Mouse (Mus musculus) lung, adult 2 months (tissue): Measurements from ENCODE around the gene Srf. TPM values are rescaled to one million over a fixed set of nuclear protein-coding genes. Genes with fewer than 3 reads are reported as not detected.

Experiments used
- DNase-seq: peaks from one replicate; pipeline ENCODE4 v3.0.0; 2022
- H3K4me1 ChIP-seq: fragments of 200-500 bp; 2 replicates; pipeline ENCODE4 v1.6.1; 2011; ENCODE audit warnings: low read length; ENCODE audit not compliant: control insufficient read depth, insufficient read depth
- H3K4me3 ChIP-seq: fragments of 200-500 bp; replicated peaks from 2 replicates; pipeline ENCODE3; 2011; ENCODE audit warnings: low read depth, mild to moderate bottlenecking, control low read depth, low read length; ENCODE audit errors: extremely low read depth
- CTCF ChIP-seq: fragments of 200-500 bp; IDR thresholded peaks from 2 replicates; pipeline ENCODE4 v1.5.1; 2011; ENCODE audit warnings: mild to moderate bottlenecking, low read length, control low read depth; ENCODE audit not compliant: insufficient read depth
- POLR2A ChIP-seq: fragments of 200-500 bp; IDR thresholded peaks from 2 replicates; pipeline ENCODE4 v1.6.1; 2011; ENCODE audit warnings: low read depth, mild to moderate bottlenecking, control low read depth, low read length, borderline replicate concordance; ENCODE audit errors: extremely low read depth
- WGBS: fragments of 180-500 bp; shearing (Covaris S2); methylation state at CpG from one replicate; pipeline ENCODE4 v1.1.7; 2018; 5-methylcytosine and 5-hydroxymethylcytosine counted together
- polyA plus RNA-seq: library from polyadenylated mRNA; depleted of rRNA; stranded (reverse); fragments of >200 nt; gene quantifications from 2 replicates; pipeline ENCODE4 v1.2.3, GENCODE M21; 2012

Gene Srf
- polyA plus RNA-seq, 1 experiment: 162 TPM

- H3K4me1 ChIP-seq: no peaks in the 10 kb centered on the region
- WGBS: 69% methylated on average over 10 of the region's 10 CpGs
- no peak for TF ChIP-seq CTCF
- no peak for TF ChIP-seq POLR2A
- DNase-seq: no peak
- H3K4me3 ChIP-seq: no peak overlapping the region
Observed at GRCm38 (mm10) chr17:46525065-46525464, 30.9 kb downstream of the Srf start.

GRCm38 (mm10) chr17:46521963-46522668 is 33.9 kb downstream of the Srf start:
- Histone ChIP-seq H3K4me3 (no peak overlapping the region), H3K4me1 (no peaks in the 10 kb centered on the region)
- DNase-seq: peak; percentile 25
- 48% methylated on average over 24 of the region's 24 CpGs for WGBS
- TF ChIP-seq CTCF: no peak
- no peak for TF ChIP-seq POLR2A

GRCm38 (mm10) chr17:46521174-46521573 is 34.8 kb downstream of the Srf start:
- 76% methylated on average over 9 of the region's 9 CpGs for WGBS
- TF ChIP-seq POLR2A: no peak
- TF ChIP-seq CTCF: no peak
- DNase-seq: no peak
- no peaks in the 10 kb centered on the region for H3K4me1 ChIP-seq
- no peak overlapping the region for H3K4me3 ChIP-seq

GRCm38 (mm10) chr17:46520385-46520979 is 35.5 kb downstream of the Srf start:
- DNase-seq: no peak

GRCm38 (mm10) chr17:46519971-46520370 is 36.0 kb downstream of the Srf start:
- Histone ChIP-seq H3K4me1 (no peaks in the 10 kb centered on the region), H3K4me3 (no peak overlapping the region)
- WGBS: 70% methylated on average over 10 of the region's 10 CpGs
- DNase-seq: no peak
- TF ChIP-seq POLR2A (no peak), CTCF (no peak)

More at GRCm38 (mm10) chr17:46520385-46520979, 35.5 kb downstream of the Srf start:
- Histone ChIP-seq H3K4me3 (no peak overlapping the region), H3K4me1 (no peaks in the 10 kb centered on the region)
- WGBS: 27% methylated on average over 25 of the region's 25 CpGs
- no peak for TF ChIP-seq POLR2A

- Histone ChIP-seq H3K4me1 (no peaks in the 10 kb centered on the region), H3K4me3 (no peak overlapping the region)
- TF ChIP-seq POLR2A: no peak
- TF ChIP-seq CTCF: no peak
- DNase-seq: no peak
- WGBS: 54% methylated on average over 2 of the region's 2 CpGs
Observed at GRCm38 (mm10) chr17:46513329-46513728, 42.6 kb downstream of the Srf start.

GRCm38 (mm10) chr17:46511059-46511710 is 44.8 kb downstream of the Srf start:
- WGBS: 64% methylated on average over 11 of the region's 11 CpGs
- H3K4me3 ChIP-seq: no peak overlapping the region
- DNase-seq: no peak
- TF ChIP-seq CTCF (no peak), POLR2A (no peak)
- H3K4me1 ChIP-seq: no peaks in the 10 kb centered on the region

GRCm38 (mm10) chr17:46505617-46506016 is 50.4 kb downstream of the Srf start:
- TF ChIP-seq CTCF (no peak), POLR2A (no peak)
- 90% methylated on average over 3 of the region's 3 CpGs for WGBS
- no peaks in the 10 kb centered on the region for H3K4me1 ChIP-seq
- no peak for DNase-seq
- no peak overlapping the region for H3K4me3 ChIP-seq

- no peak for TF ChIP-seq POLR2A
- TF ChIP-seq CTCF: no peak
Observed at GRCm38 (mm10) chr17:46503847-46504638, 51.9 kb downstream of the Srf start.

More at GRCm38 (mm10) chr17:46503847-46504638, 51.9 kb downstream of the Srf start:
- Histone ChIP-seq H3K4me3 (no peak overlapping the region), H3K4me1 (no peaks in the 10 kb centered on the region)
- no peak for DNase-seq
- WGBS: 78% methylated on average over 14 of the region's 14 CpGs
